Mouse (Mus musculus) erythroblast, adult 5-6 weeks (primary cell): Measurements from ENCODE around the gene Carnmt1. TPM values are rescaled to one million over a fixed set of nuclear protein-coding genes. Genes with fewer than 3 reads are reported as not detected.

ENCODE experiments used
- ATAC-seq: replicated peaks from 2 replicates; pipeline ENCODE4 v1.8.0; 2016; ENCODE audit warnings: moderate number of reproducible peaks, mild to moderate bottlenecking, moderate TSS enrichment, inconsistent platforms; ENCODE audit not compliant: poor library complexity, low FRiP score, severe bottlenecking
- total RNA-seq, 2 experiments: library from RNA; stranded (forward) in 1 of 2; stranded (reverse) in 1 of 2; fragments of 150-400 nt in 1 of 2; fragments of 200-764, 138-1000 nt in 1 of 2; gene quantifications; 2 replicates each; pipeline versions ENCODE4 v1.2.3 to v1.2.4; 2015 to 2017; ENCODE audit warnings: low replicate concordance in 2 of 2

The Carnmt1 gene
- total RNA-seq, 2 experiments from 2014 or later: 9.3 to 10.2 TPM

- ATAC-seq: peak; percentile 40; the same call in 1 of the 2 replicates
These were observed 18.0 kb upstream of the Carnmt1 start for GRCm38 (mm10) chr19:18652592-18652991.

DNA sequence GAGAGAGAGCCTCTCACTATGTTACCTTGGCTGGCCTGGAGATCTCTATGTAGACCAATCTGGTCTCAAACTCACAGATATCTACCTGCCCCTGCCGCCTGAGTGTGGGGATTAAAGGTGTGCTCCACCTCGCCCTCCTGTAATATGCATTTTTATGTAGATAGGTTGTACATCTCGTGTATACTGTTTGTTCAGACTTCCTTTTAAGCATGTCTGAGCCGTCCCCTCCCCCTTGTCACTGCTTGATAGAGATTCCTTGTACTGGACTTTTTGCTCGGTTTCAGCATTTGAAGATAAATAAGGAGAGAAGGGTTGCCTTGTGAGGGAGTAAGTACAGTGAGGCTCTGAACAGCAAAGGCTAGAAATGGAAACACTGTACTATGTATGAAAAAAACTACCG is 17.5 kb upstream of the Carnmt1 start:
- ATAC-seq: no peak

DNA sequence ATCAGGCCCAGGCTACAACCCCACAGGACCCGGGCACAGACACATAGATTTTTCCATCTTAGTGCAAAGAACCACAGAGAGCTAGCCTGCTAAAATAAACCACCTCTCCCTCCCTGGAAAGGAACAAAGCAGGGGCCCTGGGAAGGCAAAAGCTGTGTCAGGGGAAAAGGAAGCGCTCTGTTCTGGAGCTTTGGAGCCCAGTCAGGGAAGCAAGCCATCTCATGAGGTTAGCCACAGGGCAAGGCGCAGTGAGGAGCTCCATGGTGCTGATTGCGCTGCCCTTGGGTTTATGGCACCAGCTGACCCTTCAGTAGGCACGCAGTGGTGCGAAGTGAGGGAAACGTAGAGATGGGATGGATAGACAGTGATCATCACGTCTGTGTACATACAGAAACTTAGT is 16.2 kb upstream of the Carnmt1 start:
- no peak for ATAC-seq

DNA sequence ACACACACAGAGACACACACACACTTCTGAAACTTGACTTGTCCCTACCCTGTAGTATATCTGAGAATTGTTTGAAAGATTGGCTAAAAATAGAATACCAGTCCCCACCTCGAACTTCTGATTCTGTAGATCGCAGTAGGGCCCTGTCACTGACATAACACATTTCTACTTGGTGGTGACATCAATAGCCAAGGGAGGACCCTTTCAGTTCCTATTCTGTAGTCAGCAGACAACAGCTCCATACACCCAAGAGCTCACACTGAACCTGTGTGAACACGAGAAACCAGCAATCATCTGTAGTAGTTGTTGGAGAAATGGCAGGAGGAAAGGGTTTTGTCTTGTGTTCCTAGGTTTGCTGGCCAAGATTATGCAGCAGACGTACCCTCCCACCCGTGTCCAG is 15.6 kb upstream of the Carnmt1 start:
- ATAC-seq: no peak

DNA sequence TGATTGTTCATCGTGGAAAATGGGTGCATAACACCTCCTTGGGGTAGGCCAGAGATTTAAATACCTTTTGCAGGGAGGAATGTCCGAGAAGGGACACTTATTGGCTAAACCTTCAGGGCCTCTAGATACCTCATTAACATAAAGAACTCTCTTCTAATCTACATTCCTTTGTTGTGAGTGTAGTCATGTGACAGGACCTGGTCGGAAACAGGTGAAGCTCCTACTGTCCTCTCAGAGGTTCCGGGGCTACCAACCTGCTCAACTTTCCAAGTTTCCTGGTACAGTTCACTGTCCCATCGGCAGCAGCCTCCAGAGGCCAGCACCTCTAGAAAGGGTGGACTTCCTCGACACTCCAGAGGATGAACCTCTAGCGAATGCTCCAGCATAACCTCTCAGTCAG is 14.6 kb upstream of the Carnmt1 start:
- ATAC-seq: no peak

DNA sequence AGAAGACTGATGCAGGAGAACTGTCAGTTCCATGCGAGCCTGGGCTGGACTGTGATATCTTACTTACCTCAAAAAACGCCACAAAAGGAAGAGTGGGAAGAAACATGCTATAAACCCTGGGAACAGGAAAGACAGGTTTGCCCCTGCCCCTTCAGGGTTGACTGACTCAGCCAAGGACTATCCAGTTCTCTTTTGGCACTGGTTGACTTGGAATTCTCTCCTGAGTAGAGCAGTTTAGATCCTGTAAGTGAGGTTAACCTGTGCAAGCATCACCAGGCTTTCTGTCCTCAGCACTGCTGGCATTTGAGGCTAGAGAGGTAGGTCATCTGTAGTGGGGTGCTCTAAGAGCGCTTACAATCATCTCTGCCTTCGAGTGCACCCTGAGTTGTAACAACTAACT is 12.1 kb upstream of the Carnmt1 start:
- ATAC-seq: no peak

- ATAC-seq: no peak
These were observed 11.2 kb upstream of the Carnmt1 start for GRCm38 (mm10) chr19:18659349-18659748.

GRCm38 (mm10) chr19:18660466-18660865 is 10.1 kb upstream of the Carnmt1 start:
- no peak for ATAC-seq

DNA sequence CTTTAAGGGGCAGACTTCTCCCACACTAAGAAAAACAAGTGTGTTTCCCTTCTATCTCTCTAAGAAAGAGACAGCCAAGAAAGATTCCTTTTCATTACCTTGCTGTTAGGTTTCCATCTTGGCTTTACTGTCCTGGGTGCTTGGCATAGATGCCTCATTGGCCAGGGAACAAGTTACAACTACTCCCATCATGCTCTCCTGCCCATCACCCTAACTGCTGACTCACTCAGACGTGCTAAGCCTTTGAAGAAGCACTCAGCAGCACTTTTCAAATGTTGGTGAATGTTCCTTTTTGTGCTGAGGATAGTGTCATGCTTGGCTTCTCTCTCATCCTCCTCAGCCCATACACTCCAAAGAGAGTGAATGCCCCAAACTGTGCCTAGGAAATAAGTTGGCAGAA is 8.9 kb upstream of the Carnmt1 start:
- ATAC-seq: peak; percentile 78

DNA sequence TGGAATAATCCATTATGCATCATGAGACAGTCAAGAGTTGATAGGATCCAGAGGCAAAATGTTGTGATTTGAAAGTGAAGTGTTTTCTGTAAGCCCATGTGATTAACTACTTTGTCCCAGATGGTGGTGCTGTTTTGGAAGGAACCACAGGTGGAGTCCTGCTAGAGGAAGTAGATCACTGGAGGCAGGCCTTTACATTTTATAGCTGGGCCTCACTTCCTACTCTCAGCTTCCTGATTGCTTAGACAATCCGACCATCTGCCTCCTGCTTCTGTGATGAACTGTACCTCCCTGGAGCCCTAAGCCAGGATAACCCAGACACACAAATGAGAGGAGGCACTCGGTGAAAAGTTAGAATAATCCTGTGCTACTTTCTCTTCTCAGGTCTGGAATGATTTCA is 6.7 kb upstream of the Carnmt1 start:
- ATAC-seq: no peak

DNA sequence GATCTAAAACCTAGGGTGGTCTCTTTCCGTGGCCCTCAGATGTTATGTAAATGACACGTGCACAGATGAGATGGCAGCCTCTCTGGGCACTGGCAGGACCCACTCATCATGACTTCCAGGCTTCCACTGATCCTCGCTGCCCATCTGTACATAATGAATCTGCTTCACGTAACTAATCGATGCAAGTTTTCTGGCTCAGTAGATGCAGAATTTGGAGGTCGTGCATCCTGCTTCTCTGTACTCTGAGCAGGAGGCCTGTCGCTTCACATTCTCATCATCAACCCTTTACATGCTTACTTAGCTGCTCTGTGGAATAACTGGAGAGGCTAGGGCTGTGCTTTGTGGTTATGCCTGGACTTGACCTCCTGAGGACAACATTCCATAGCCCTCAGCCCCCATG is 3.6 kb upstream of the Carnmt1 start:
- ATAC-seq: no peak

GRCm38 (mm10) chr19:18669551-18669950 is 1.0 kb upstream of the Carnmt1 start:
- no peak for ATAC-seq

DNA sequence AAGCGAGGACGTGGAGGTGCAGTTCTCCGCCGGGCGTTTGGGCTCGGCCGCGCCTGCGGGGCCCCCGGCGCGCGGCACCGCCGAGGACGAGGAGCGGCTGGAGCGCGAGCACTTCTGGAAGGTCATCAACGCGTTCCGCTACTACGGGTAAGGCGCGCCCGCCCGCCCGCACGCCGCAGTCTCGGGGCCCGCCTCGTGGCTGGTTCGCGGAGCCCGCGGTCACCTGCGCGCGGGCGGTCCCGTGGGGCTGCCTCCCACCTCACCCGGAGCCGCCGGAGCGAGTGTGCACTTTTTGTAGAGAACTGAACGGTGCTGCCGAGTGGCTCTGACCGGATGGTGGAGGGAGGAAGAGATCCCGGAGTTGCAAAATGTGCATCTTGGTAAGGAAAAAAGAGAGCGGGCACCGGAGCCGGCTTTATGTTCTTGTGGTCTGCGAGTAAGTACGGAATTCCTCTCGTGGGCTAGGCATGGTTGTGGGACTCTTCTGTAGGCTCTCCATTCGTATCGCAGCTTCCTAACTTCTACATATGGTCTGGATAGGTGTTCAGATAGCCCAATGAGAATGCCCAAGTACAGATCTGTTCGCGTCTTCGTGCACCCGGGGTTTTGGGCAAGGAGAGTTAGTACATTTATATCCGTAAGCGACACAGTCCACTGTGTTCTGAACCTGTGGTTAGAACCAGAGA is 635 bp downstream of the Carnmt1 start:
- ATAC-seq: peak; percentile 41

- no peak for ATAC-seq
These were observed 1.9 kb downstream of the Carnmt1 start for GRCm38 (mm10) chr19:18672498-18672897.

DNA sequence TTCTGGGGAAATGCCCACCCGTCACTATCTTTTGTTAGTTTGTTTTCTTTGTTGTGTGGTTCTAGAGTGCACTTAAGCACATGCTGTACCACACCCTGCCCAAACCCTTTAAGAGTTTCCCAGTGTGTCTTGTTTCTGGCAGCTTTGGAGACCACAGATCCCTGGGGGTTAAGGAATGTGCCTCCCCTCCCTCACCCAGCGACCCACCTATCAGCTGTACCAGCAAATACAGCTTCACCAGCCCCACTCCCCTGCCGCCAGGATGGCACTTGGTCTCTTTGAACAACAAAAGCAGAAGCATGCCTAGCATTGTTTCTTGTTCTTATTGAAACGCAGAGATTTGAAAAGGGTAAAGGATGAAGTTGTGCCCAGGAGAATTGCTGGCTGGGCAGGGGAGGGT is 2.6 kb downstream of the Carnmt1 start:
- no peak for ATAC-seq

- peak; percentile 93 for ATAC-seq
These were observed 11.6 kb downstream of the Carnmt1 start for GRCm38 (mm10) chr19:18682142-18682541.

DNA sequence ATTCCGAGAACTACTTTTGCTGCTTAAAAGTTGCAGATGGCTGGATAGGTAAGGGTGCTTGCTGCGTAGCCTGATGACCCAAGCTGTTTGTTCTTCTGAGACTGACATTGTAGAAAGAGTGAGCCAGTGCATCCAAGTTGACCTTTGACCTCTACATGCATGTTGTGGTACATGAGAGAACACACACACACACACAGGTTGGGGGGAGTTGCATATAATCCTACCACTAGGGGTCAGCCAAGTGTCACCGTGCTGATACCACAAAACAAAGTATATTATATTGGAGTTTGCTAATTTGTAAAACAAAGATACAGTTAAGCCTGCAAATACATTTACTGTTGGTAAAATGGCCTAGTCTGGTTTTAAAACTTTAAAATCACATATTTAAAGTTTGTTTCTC is 17.0 kb downstream of the Carnmt1 start:
- ATAC-seq: peak; percentile 86

GRCm38 (mm10) chr19:18692176-18692575 is 21.6 kb downstream of the Carnmt1 start:
- ATAC-seq: peak; percentile 82

DNA sequence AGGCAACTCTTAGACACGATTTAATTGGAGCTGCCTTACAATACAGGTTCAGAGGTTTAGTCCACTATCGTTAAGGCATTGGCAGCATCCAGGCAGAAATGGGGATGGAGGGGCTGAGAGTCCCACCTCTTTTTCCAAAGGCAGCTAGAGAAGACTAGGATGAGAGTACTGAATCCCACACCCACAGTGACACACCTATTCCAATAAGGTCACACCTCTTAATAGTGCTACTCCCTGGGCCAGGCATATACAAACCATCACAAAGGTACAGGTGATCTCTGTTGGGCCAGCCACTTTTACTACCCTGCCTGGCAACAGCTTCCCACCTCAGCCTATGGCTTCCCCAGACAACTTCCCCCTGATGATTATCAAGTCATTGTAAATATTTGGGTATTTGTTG is 22.2 kb downstream of the Carnmt1 start:
- ATAC-seq: peak; percentile 36; the same call in 1 of the 2 replicates

GRCm38 (mm10) chr19:18695116-18695515 is 24.6 kb downstream of the Carnmt1 start:
- peak; percentile 44; the same call in 1 of the 2 replicates for ATAC-seq

GRCm38 (mm10) chr19:18695552-18695951 is 25.0 kb downstream of the Carnmt1 start:
- peak; percentile 82 for ATAC-seq

GRCm38 (mm10) chr19:18708101-18708500 is 37.5 kb downstream of the Carnmt1 start:
- ATAC-seq: no peak
